Mouse (Mus musculus): ENCODE results near the gene Tmem160.
A peak's percentile ranks its signal among the peaks of the same experiment; 100 is the strongest.

DNA sequence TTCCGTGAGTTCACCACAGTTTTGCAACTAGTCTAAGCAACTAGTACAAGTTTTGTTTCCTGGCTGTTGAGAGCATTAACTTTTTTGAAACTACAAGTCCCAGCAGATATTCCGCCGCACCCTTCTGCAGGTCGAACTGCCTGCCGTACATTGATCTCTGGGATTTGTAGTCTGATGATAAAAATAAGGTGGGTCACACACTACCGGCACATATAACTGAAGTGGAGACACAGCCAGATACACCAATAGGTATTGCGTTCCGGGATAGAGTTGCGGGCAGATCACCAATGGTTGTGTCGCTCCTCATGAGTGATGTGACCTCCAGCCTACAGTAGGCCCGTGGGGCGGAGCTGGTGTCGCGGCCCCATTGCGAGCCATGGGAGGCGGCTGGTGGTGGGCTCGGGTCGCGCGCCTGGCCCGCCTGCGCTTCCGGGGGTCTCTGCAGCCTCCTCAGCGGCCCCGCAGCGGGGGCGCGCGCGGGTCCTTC, at the start of gene Tmem160:
- TF ChIP-seq POLR2A (IDR thresholded peaks at IDR 0.05; ENCODE audit: borderline replicate concordance, extremely low read depth, insufficient read depth, insufficient read length, poor library complexity, severe bottlenecking), result peak; percentile 61
- TF ChIP-seq CTCF (IDR thresholded peaks at IDR 0.05; ENCODE audit: borderline replicate concordance, extremely low read depth, insufficient read depth, insufficient read length), result no peak

All from brain, embryonic 14.5 days (tissue).